Mouse (Mus musculus) neutrophil, adult 83 days (primary cell): ENCODE measurements around the gene Calcr. TPM values are rescaled to one million over a fixed set of nuclear protein-coding genes. Genes with fewer than 3 reads are reported as not detected.

Experiments used
- total RNA-seq, 2 experiments: library from RNA; stranded (reverse); gene quantifications; one replicate each; pipeline ENCODE4 v1.2.4; 2023

Gene Calcr
- not detected for total RNA-seq

DNA sequence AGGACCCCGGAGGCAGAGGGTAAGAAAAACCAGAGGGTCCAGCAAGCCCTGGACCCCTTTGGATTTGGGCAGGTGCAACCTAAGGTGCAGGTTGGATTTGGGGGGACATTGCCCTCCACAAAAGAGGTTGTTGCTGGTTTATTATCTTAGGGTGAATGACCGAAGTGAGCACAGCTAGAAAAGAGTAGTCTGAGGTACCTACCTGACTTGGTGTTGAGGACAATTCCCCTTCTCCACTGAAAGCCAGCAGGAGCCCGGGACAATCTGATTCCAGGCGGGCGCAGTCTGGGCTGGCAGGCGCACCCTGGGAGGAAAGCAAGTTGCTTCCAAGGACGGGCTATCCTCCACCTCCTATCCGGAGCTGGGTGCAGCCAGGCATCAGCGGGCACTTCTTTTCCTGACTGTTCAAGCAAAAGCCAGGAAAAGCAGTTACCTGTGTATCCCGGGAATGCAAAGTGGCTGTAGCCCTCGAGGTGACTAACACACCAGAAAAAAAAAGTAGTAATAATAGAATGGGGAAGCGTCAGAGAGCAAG, at the start of gene Calcr:
TSS of gene Calcr (minus strand) at position 485 of the 535 bp plus-strand sequence.

Other genes with a start within 250 kb of the Calcr start
- gene Tfpi2, start 224.2 kb upstream of the Calcr start, total RNA-seq, result under 1 TPM; 0.35 to 0.81 TPM
- not detected for gene Gngt1, start 229.1 kb upstream of the Calcr start, total RNA-seq
- gene Gng11, start 239.2 kb upstream of the Calcr start, total RNA-seq, result 1 to 10 TPM; 1.0 to 1.4 TPM